Mouse (Mus musculus) myocyte (in vitro differentiated cells): Measurements from ENCODE around the gene Tmigd3. TPM values are rescaled to one million over a fixed set of nuclear protein-coding genes. Genes with fewer than 3 reads are reported as not detected.

Experiments used
- H3K27me3 ChIP-seq: one replicate; pipeline ENCODE4 v1.6.1; 2011; ENCODE audit not compliant: control insufficient read depth, insufficient read depth, insufficient read length
- H3K36me3 ChIP-seq: one replicate; pipeline ENCODE4 v1.6.1; 2011; ENCODE audit not compliant: control insufficient read depth, insufficient read depth
- H3K4me2 ChIP-seq: one replicate; pipeline ENCODE4 v1.6.1; 2011; ENCODE audit warnings: low read depth, control low read depth
- H3K4me3 ChIP-seq: one replicate; pipeline ENCODE4 v1.5.1; 2011; ENCODE audit warnings: mild to moderate bottlenecking, control low read depth, moderate library complexity
- H3K79me2 ChIP-seq: one replicate; pipeline ENCODE4 v1.6.1; 2011; ENCODE audit not compliant: control insufficient read depth, insufficient read depth
- H3ac ChIP-seq: one replicate; pipeline ENCODE4 v1.6.1; 2011; ENCODE audit not compliant: control insufficient read depth, insufficient read length
- CEBPB ChIP-seq: IDR thresholded peaks from 2 replicates; pipeline ENCODE4 v1.6.1; 2011; ENCODE audit warnings: mild to moderate bottlenecking, moderate library complexity; ENCODE audit not compliant: poor library complexity, insufficient read depth, severe bottlenecking
- E2F4 ChIP-seq: IDR thresholded peaks from one replicate; pipeline ENCODE4 v1.6.1; 2011; ENCODE audit warnings: mild to moderate bottlenecking, control low read depth, moderate library complexity; ENCODE audit not compliant: insufficient read depth
- MAX ChIP-seq: IDR thresholded peaks from one replicate; pipeline ENCODE4 v1.6.1; 2011; ENCODE audit warnings: low read depth, mild to moderate bottlenecking, control low read depth
- MYOD1 ChIP-seq, 3 experiments: IDR thresholded peaks; one replicate each; pipeline ENCODE4 v1.6.1; 2011; ENCODE audit warnings: control low read depth in 2 of 3, low read depth in 2 of 3, mild to moderate bottlenecking in 2 of 3, moderate library complexity in 1 of 3; ENCODE audit not compliant: insufficient read length in 2 of 3, control insufficient read depth in 1 of 3
- MYOG ChIP-seq, 3 experiments: IDR thresholded peaks; one replicate each; pipeline ENCODE4 v1.6.1; 2011; ENCODE audit warnings: control low read depth in 2 of 3, low read depth in 2 of 3, mild to moderate bottlenecking in 2 of 3; ENCODE audit not compliant: insufficient read length in 2 of 3, control insufficient read depth in 1 of 3, insufficient read depth in 1 of 3
- POLR2A ChIP-seq: IDR thresholded peaks from one replicate; pipeline ENCODE4 v1.6.1; 2011; ENCODE audit warnings: low read depth, mild to moderate bottlenecking, control low read depth, moderate library complexity; ENCODE audit not compliant: insufficient read length
- POLR2AphosphoS2 ChIP-seq: IDR thresholded peaks from one replicate; pipeline ENCODE4 v1.6.1; 2011; ENCODE audit warnings: low read depth, control low read depth; ENCODE audit not compliant: insufficient read length
- REST ChIP-seq: IDR thresholded peaks from one replicate; pipeline ENCODE4 v1.6.1; 2011; ENCODE audit warnings: mild to moderate bottlenecking, control low read depth, moderate library complexity; ENCODE audit not compliant: insufficient read depth, insufficient read length
- SRF ChIP-seq: IDR thresholded peaks from one replicate; pipeline ENCODE4 v1.6.1; 2011; ENCODE audit warnings: low read depth; ENCODE audit not compliant: control insufficient read depth, insufficient read length
- TCF12 ChIP-seq: IDR thresholded peaks from one replicate; pipeline ENCODE4 v1.6.1; 2011; ENCODE audit warnings: mild to moderate bottlenecking, control low read depth; ENCODE audit not compliant: poor library complexity, insufficient read depth, severe bottlenecking
- TCF3 ChIP-seq: IDR thresholded peaks from one replicate; pipeline ENCODE4 v1.6.1; 2011; ENCODE audit warnings: low read depth, control low read depth; ENCODE audit not compliant: insufficient read length
- USF1 ChIP-seq: IDR thresholded peaks from one replicate; pipeline ENCODE4 v1.6.1; 2011; ENCODE audit warnings: low read depth, mild to moderate bottlenecking, control low read depth, moderate library complexity
- polyA plus RNA-seq: library from polyadenylated mRNA; unstranded; fragments of >200 nt; fragmentation: generic; extraction: Trizol; gene quantifications from one replicate; pipeline ENCODE4 v1.2.1, GENCODE M21; 2012; ENCODE audit warnings: missing spikeins

Tmigd3 gene
- 0.48 TPM for polyA plus RNA-seq

DNA sequence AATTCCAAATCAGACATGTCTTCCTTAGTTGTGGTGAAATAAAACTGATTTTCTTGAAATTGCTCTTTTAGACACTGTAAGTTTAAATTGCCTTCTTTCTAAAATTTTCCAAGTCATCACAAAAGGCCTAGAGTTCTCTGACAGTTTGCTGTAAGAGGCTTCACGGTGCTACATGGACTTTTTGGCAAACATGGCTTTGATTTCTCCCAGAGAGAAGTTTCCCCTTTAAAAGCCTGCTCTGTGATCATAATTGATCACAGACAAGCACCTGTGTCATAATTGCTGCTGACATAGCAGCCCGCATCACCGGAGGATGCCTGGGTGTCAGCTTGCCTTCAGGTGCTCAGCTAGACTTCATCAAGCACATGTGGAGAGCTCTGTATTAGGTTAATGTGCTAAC is at the start of gene Tmigd3, which contains the start of gene Adora3:
Gene Tmigd3 (plus strand): TSS at position 346 of the 400 bp plus-strand sequence.
Gene Adora3 (plus strand): TSS at position 301 of the 400 bp plus-strand sequence.
- Histone ChIP-seq H3ac (no peak within 1 kb of the TSS), H3K4me3 (no peak within 1 kb of the TSS), H3K79me2 (no peaks in the 10 kb centered on the region), H3K36me3 (no peaks in the 10 kb centered on the region), H3K4me2 (peak within 1 kb of the TSS; percentile 59), H3K27me3 (peaks cover 6% of the 10 kb centered on the region)
- TF ChIP-seq TCF3 (no peak), USF1 (no peak), CEBPB (no peak), POLR2A (no peak), POLR2AphosphoS2 (no peak), MAX (no peak), MYOG (IDR thresholded peaks at IDR 0.05; ENCODE audit: control insufficient read depth in 1 of 3, insufficient read depth in 1 of 3, insufficient read length in 2 of 3, low read depth in 2 of 3) (no peak)

- Histone ChIP-seq H3ac (no peak overlapping the region), H3K79me2 (no peaks in the 10 kb centered on the region), H3K4me3 (no peak overlapping the region), H3K4me2 (no peak overlapping the region), H3K27me3 (no peaks in the 10 kb centered on the region), H3K36me3 (no peaks in the 10 kb centered on the region)
- no peak for TF ChIP-seq SRF
- no peak for TF ChIP-seq MYOG (IDR thresholded peaks at IDR 0.05; ENCODE audit: control insufficient read depth in 1 of 3, insufficient read depth in 1 of 3, insufficient read length in 2 of 3, low read depth in 2 of 3)
- TF ChIP-seq MAX: no peak
- no peak for TF ChIP-seq USF1
- no peak for TF ChIP-seq TCF12
- TF ChIP-seq E2F4: no peak
- TF ChIP-seq CEBPB: no peak
- TF ChIP-seq POLR2A: no peak
- TF ChIP-seq TCF3: no peak
- TF ChIP-seq REST: no peak
- TF ChIP-seq MYOD1 (IDR thresholded peaks at IDR 0.05; ENCODE audit: control insufficient read depth in 1 of 3, insufficient read length in 2 of 3, low read depth in 2 of 3): no peak
- TF ChIP-seq POLR2AphosphoS2: no peak
Measured at GRCm38 (mm10) chr3:105821504-105821903, 49.2 kb upstream of the Tmigd3 start.

- Histone ChIP-seq H3ac (no peak overlapping the region), H3K27me3 (no peaks in the 10 kb centered on the region), H3K79me2 (no peaks in the 10 kb centered on the region), H3K36me3 (no peaks in the 10 kb centered on the region), H3K4me2 (no peak overlapping the region), H3K4me3 (no peak overlapping the region)
- TF ChIP-seq CEBPB (no peak), USF1 (no peak), POLR2A (no peak), SRF (no peak), POLR2AphosphoS2 (no peak), MYOG (IDR thresholded peaks at IDR 0.05; ENCODE audit: control insufficient read depth in 1 of 3, insufficient read depth in 1 of 3, insufficient read length in 2 of 3, low read depth in 2 of 3) (no peak), MYOD1 (IDR thresholded peaks at IDR 0.05; ENCODE audit: control insufficient read depth in 1 of 3, insufficient read length in 2 of 3, low read depth in 2 of 3) (no peak), TCF3 (no peak), MAX (no peak), REST (no peak), E2F4 (no peak), TCF12 (no peak)
Measured at GRCm38 (mm10) chr3:105823609-105824008, 47.1 kb upstream of the Tmigd3 start.

GRCm38 (mm10) chr3:105824103-105824502 is 46.6 kb upstream of the Tmigd3 start:
- no peak overlapping the region for H3ac ChIP-seq
- H3K36me3 ChIP-seq: no peaks in the 10 kb centered on the region
- no peak overlapping the region for H3K4me2 ChIP-seq
- no peaks in the 10 kb centered on the region for H3K79me2 ChIP-seq
- no peaks in the 10 kb centered on the region for H3K27me3 ChIP-seq
- TF ChIP-seq USF1: peak; percentile 19
- no peak for TF ChIP-seq TCF3
- H3K4me3 ChIP-seq: no peak overlapping the region

DNA sequence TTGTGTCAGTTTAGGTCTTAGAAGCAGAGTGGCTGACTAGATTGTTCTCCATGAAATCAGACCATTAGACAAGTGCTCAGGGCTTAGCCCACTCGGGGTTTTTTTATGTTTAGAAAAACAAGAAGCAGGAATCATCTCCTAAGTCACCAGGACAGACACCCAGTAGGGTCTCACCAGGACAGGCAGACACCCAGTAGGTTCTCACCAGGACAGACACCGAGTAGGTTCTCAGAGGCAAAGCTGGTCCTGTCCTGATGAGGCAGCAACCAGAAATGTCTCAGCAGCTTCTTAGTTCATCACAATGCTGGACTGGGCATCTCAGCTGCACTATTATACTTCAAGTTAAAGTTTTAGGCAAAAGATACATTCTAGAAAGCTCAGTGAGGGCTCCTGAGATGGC is 46.0 kb upstream of the Tmigd3 start:
- H3K79me2 ChIP-seq: no peaks in the 10 kb centered on the region
- TF ChIP-seq SRF (no peak), POLR2AphosphoS2 (no peak), CEBPB (no peak), USF1 (no peak), E2F4 (no peak), POLR2A (no peak), MAX (no peak), REST (no peak), MYOG (IDR thresholded peaks at IDR 0.05; ENCODE audit: control insufficient read depth in 1 of 3, insufficient read depth in 1 of 3, insufficient read length in 2 of 3, low read depth in 2 of 3) (no peak), TCF3 (no peak), TCF12 (no peak), MYOD1 (IDR thresholded peaks at IDR 0.05; ENCODE audit: control insufficient read depth in 1 of 3, insufficient read length in 2 of 3, low read depth in 2 of 3) (no peak)
- H3K4me2 ChIP-seq: peak overlapping the region; percentile 62
- H3K4me3 ChIP-seq: no peak overlapping the region
- no peak overlapping the region for H3ac ChIP-seq
- no peaks in the 10 kb centered on the region for H3K27me3 ChIP-seq
- no peaks in the 10 kb centered on the region for H3K36me3 ChIP-seq
